Mouse (Mus musculus): ENCODE data around the gene Csnk1g2.
"Not testable (repeated sequence)": the region's sequence is repeated elsewhere in the genome, so short reads cannot be mapped to it uniquely, and the experiment has no call there.

Csnk1g2 gene

DNA sequence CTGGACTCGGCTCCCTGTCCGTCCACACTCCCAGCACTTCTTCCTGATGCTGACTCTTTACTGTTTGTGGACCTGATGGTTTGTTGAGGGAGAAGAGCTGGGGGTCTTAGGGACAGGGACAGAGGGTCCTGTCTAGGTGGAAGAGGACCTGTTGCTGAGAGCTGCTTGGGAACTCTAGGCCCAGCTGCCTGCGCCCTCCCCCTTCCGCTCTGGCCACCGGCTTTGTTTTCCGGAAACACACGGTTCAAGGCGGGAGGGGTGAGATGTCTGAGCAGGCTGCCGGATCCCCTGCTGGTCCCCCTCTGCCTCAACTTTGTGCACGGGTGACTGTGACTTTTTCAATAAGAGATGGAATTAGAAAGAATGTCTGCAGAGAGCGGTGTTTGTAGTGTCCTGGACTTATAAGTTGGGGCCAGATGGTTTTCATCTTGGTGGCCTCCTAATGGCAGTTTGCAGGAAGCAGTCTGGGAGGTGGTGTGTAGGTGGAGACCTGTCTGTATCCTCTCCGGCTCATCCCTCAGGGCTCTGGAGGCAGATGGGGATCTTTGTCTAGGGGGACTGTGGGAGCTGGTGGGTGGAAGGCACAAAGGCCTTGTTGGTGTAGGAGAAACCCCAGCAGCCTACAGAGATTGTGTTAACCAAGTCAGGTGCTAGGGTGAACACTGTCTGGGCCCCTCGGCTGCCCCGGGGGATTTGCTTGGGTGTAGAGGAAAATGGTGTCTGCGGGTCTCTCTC lies 986 bp downstream of the Csnk1g2 start:
- DNase-seq: peak; percentile 73 to 75

DNA sequence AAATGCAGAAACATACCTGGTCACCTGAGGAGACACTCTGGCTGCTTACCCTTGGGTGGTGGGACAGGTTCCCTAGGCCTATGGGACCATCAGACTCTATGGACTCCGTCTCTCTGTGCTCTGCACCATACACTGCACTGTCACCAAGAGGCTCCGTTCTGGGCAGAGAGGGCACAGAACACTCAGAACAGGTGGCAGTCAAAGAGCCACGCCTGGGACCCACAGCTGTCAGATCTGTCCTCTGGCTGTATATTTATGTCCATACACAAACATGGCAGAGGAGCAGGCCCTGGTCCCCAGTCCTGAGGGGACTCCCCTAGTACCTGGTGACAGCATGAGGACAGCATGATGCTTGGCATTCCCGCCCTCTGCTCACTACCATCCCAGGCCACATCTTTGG lies 3.1 kb downstream of the Csnk1g2 start:
- no peak for DNase-seq

DNA sequence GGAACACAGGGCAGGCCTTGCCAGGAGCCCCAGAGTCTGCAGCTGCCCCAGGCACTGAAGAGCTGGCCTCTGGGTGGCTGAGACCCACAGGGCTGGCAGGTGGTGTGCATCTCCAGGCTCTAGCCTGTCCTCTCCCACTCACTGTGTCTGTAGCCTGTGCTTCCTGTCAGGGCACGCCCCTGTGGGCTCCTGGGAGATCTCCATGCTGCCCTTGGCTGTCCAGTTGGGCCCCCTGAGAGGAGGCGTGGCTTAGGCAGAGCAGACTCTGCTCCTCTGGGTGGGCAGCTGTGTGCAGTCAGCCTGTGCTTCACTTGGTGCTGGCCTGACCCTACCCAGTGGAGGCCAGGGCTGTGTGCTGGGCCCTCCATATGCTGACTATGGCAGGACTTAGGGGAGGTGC lies 5.0 kb downstream of the Csnk1g2 start:
- DNase-seq: no peak

DNA sequence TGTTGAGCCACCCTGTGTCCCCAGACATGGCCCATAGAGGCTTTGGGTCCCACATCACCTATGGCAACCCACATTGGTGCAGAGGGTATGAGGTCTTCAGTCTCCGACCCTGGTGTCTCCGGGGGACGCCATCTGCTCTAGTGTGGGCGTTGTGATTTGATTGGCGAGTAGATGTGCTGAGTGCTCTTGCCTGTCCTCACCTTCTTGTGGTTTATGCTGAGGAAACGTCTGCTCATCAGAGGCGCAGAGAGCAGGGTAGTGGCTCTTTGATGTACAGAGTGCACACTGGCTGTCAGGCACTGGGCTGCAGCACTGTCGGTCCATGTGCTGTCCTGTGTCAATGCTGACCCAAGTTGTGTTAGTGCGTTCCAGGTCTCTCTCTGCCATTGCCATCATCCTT lies 6.3 kb downstream of the Csnk1g2 start:
- no peak for DNase-seq

DNA sequence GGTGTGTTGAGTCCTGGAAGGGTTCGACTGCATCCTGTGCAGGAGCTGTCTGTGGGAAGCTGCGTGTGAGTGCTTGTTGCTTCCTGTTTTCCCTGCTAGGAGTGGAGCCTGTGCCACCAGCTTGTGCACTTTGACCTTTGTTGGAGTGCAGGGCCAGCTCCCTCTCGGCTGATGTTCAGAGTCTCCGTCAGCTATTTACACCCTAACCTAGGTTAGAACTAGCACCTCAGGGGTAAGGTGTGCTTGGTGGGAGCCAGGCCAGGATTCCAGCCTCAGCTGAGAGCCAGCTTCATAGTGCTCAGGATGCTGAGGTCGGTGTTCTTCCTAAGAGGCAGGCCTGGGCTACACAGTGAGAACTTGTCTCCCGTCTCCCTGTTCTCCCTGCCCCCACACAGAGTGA lies 12.7 kb downstream of the Csnk1g2 start:
- no peak for DNase-seq

DNA sequence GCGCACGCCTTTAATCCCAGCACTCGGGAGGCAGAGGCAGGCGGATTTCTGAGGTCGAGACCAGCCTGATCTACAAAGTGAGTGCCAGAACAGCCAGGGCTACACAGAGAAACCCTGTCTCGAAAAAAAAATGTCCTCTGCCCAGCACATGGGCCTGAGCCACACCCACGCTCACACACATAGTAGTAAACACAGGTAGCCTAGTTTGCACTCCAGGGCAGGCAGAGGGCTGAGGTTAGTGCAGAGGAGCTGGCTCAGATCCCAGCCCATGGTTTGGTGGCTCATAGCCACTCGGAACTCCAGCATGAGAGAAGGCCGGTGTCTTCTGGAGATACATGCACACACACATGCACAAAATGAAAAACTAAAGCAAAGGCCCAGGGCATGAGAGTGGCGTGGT lies 24.3 kb downstream of the Csnk1g2 start:
- DNase-seq: no peak

DNA sequence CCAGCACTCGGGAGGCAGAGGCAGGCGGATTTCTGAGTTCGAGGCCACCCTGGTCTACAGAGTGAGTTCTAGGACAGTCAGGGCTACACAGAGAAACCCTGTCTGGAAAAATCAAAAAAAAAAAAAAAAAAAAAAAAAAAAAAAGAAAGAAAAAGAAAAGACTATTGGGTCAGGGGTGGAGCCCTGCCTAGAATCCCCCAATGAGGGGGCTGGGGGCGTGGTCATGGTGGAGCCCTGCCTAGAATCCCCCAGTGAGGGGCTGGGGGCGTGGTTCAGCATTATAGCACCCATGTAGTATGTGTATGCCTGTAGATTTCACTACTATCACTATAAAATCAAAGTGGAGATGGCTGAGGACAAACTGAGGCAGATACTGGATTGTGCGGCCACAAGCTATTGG lies 27.3 kb downstream of the Csnk1g2 start:
- DNase-seq: not testable (repeated sequence)

DNA sequence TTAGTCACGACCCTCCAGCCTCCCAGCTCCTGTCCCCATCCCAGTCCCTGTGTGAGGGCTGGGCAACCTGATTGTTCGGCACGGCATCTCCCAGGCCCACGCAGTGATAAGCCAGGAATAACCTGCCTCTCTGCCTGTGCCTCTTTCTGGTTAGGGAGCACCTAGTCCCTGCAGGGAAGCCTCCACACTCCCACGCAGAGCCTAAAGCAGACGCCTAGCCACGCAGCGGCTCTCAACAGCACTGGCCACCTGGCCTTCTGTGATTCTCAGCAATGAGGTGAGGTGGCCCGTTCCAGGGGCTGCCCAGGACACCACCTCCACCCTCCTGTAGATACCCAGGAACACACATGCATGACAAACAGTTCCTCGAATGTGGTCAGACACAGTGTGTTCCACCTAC lies 27.8 kb downstream of the Csnk1g2 start:
- DNase-seq: no peak

DNA sequence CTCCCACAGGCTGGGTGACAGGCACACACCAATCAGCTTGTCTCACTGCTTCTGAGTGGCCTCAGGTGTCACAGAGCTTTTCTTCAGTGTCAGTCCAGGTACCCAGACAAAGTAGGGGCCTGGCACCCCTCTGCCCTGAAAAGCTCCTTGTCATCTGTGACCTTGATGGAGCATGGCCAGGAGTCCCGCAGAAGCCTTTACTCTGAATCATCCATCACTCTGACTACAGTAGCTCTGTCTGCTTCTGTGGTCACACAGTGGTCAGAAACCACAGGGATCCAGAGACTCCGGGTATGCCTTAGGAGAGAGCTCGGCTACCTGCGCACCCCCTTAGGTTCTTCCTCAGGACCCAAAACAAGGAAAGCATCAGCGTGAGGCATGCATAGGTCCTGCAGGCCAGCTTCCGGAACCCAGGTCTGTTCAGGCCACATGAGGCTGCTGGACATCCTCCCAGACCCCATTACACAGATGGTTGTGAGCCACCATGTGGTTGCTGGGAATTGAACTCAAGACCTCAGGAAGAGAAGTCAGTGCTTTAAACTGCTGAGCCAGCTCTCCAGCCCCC lies 30.6 kb downstream of the Csnk1g2 start:
- no peak for DNase-seq

DNA sequence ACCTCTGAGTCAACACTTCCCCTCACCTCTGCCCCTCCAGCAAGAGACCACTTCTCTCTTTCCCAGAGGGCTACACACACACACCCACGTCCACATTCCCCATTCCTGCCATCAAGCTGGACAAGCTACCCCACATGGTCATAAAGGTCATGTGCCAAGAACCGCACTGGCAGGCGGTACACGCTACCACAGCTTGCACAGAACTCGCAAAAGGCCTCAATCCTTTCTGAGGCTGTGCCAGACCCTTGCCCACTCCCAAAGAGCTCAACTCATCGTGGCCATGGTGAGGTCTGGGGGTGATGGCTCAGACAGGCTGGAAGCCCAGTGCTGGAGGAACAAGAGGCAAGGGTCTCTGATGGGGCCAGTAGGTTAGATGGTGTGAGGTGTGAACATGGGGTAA lies 32.2 kb downstream of the Csnk1g2 start:
- no peak for DNase-seq

DNA sequence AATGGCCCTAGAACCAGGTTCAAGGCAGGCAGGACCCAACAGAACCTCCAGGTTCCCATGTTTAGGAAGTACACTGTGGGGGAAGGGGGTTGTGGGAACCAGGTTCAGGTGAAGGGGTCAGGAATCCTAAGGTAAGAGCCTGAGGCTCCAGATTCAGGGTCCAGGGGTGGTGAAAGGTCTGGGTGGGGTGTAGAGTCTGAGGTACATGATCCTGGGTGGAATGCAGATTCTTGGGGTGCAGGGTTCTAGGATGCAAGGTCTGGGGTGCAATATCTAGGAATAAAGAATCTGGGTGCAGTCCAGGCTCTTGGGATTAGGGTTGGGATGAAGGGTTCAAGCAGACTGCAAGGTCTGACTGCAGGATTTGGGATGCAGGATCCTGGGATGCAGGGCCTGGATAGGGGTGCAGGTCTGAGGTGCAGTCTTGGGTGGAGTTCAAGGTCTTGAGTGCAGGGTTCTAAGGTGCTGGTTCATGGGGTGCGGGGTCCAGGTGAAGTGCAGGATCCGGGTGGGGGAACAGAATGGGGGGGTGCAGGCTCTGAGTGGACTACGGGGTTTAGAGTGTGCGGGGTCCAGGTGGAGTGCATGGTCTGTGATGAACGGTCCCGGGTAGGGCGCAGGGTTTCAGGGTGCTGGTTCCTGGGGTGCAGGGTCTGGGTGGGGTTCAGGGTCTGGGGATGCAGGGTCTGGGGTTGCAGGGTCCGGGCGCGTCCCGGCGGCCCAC lies 32.9 kb downstream of the Csnk1g2 start:
- DNase-seq: no peak

DNA sequence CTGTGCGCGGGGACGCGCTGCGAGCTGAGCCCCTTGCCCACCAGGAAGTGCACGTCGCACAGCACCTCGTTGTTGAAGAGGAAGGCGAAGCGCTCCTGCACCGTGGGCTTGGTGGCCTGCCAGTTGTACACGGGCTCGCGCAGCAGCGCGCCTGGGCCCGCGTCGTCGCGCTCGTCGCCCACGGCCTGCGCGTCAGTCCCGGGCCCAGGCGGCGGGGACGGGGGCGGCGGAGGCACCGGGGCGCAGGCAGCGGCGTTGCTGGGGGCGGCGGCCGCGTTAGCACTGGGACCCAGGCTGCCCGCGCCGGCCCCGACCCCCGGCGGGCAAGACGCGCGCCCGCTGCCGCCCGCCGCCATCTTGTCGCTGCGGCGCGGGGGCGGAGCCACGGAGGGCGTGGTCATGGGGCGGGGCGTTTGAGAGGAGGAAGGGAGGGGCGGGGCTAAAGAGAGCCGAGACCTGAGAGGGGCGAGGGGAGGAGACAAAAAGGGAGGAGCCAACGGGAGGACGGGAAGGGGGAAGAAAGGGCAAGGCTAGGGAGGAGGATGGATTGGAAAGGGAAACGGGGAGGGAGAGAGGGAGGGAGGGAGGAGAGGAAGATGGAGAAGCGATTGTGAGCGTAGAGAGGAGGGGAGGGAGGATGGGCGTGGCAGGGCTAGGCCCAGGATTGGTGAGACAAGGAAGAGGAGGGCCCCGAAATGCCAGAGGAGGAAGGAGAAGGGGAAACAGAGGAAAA lies 33.7 kb downstream of the Csnk1g2 start:
- DNase-seq: peak; percentile 95 to 97

DNA sequence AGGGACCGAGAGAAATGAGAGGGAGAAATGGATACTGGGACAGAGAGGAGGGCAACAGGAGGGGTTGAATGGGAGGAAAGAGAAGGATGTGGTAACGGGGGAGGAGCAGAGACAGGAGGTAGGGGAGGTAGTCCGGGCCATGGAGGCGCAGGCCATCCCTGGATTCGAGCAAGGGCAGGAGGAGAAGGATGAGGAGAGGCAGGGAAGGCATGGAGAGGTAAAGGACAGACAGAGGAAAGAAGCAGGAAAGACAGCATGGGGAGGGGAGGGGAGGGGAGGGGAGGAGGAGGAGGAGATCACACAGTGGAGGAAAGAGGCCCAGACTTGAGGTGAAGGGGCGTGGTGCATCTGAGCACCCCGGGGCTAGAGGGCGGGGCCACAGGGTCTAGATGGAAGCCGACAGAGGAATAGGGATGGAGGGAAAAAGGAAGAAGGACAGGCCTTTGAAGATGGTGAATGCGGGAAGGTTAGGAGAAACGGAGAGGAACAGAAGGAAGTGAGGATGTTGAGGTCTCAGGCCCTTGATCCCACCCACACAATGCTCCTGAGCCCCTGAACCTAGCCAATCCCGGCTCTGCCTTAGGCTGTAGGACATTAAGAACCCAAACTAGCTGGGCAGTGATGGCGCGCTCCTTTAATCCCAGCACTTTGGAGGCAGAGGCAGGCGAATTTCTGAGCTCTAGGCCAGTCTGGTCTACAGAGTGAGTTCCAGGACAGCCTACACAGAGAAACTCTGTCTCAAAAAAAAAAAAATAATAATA lies 34.4 kb downstream of the Csnk1g2 start, which contains the start of gene Btbd2:
Gene Btbd2, minus strand, starts transcription at position 209 of the 761 bp plus-strand sequence.
- DNase-seq: peak; percentile 35 to 53

DNA sequence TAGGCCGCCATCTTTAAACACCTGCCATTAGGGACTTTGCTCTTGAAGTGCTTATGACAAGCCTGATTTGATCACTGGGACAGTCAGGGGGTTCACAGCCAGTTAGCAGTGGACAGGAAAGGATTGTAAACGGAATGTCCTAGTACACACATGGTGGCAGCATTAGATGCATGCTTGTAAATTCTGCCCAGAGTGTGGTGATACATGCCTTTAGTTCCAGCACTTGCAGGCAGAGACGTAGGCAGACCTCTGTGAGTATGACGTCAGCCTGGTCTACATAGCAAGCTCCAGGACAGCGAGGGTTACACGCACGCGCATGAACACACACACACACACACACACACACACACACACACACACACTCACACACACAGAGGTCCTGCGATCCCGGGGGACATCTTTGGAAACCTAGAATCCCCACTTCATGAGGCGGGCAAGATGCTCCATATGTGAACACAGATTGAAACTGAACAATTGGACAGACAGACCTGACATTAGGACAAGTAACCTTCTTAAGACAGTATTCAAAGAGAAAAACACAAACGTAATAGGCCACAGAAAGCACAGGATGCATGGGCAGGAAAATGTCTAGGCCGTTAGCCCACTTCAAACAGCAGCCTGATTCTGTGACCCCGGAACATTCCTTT lies 35.7 kb downstream of the Csnk1g2 start:
- no peak for DNase-seq

DNA sequence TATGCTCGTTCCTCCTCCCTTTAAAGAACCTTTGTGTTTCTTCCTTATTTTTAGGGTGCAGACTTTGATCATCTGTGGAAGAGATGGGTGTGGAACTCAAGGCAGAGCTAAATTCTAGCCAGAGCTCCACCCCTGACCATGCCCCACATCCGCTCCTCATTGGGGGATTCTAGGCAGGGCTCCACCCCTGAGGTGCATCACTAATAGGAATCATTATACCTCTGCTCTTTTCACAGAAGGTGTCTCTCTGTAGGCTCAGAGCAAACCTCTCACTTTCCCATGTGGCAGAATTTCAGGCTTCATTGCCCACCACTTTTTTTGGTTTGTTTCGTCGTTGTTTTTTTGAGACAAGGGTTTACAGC lies 36.2 kb downstream of the Csnk1g2 start:
- peak in 1 of 2 experiments; percentile 43 for DNase-seq

DNA sequence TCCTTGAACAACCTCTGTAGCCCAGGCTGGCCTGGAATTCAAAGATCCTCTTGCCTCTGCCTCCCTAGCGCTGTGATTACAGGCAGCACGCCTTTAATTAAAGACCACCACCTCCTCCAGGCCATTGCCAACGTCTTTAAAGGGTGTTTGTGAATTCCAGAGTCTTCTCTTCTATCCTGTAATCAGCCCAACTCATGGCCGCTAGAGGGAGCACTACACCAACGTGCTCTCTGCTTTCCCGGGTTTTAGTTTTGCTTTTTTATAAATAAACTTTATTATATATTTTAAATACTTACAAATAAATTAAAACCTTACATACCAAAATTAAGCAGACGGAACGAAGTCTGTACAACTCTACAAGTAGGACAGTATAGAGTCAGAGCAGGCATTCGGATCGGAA lies 36.6 kb downstream of the Csnk1g2 start:
- DNase-seq: peak; percentile 68 to 75

DNA sequence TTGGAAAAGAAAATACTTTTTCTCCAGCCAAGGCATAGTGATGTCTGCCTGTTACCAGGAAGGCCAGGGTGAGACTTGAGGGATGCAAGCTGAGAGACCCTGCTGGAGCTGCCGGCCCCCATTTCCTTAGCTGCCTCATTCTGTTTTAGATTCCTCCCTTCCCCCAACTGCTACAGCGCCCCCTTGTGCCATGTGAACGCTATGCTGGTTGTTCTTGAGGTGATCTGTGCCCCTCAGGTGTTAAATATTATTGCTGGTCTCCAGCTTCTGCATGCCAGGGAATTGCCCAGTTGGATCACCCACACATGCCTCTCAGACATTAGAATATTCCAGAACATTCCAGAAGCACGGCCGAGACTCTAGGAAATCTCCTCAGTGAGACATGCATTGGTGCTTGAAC lies 38.5 kb downstream of the Csnk1g2 start:
- DNase-seq: peak; percentile 55 to 70

DNA sequence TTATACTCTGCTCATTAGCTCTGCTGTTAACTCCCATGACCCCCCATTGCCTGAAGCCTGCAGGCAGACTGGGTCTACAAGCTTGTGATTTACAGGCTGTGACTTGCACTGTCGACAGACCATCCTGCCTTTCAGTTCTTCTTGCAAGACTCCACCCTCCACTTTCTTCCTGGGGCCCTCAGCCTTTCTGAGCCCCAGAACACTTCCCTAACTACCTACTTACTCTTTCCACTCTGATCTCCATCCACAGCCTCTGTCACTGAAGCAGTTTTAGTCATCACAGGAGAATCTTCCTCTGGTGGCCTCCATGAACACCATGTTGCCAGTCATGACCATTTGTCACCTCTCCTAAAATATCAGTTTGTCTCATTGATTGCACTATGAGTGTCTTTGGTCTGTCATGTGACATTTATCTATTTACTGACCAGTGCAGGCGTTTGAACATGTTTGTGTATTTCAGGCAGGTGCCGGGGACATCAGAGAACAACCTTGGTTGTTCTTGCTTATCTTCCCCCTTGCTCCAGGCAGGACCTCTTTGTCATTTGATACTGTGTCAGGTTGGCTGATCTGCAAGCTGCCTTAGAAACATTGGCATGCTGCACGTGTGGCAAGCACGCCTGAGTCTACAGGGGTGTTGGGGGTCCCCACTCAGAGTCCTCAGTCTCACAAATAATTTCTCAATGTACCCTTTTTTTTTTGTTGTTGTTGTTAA lies 41.0 kb downstream of the Csnk1g2 start:
- DNase-seq: peak in 1 of 2 experiments; percentile 28

DNA sequence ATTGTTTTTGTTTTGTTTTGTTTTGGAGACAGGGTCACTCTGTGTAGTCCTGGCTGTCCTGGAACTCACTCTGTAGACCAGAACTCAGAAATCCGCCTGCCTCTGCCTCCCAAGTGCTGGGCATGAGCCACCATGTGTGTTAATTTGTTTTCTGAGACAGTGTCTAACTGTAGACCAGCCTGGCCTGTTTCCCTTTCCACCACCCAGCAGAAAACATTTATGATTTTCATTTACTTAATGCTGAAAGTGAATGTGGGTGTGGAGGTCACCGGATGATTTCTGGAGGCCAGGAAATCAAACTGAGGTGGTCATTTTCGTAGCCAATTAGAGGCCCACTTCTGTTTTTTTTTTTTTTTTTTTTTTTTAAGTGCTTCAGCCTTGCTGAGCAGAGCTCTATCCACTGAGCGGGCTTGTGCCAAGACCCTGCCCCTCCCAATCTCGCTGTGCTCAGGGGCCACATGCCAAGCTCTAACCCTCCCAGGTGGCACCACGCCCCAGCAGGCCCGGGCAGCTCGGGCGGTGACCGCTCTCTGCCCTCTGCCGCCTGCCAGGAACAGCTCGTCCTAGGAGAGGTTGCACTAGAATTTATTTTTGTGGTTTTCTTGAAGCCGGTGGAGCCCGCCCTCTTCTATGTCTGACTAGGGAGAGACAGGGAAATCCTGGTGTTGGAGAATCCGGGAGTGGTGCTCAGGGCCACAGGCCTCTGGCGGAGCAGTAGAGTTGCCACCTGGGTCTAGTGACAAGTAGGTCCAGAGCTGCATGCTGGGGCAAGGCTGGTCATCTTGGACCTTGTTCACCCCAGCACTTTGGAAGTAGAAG lies 41.8 kb downstream of the Csnk1g2 start:
- DNase-seq: peak; percentile 97 to 98

DNA sequence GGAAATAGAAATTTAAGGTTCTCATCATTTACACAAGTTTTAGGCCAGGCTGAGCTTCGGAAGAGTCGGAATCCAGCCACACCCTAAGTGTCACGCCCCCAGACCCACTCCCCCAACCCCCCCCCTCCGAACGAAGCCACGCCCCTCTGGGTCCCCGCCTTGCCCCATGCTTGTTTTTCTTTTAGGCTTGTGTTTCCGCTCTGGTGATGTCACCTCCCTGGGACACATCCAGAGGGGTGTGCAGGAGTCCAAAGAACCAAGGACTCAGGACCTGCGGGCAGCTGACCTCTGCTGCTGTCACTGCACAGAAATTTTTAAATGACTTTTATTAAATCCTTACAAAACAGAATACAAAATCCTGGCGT lies 42.4 kb downstream of the Csnk1g2 start:
- DNase-seq: peak; percentile 85 to 91

DNA sequence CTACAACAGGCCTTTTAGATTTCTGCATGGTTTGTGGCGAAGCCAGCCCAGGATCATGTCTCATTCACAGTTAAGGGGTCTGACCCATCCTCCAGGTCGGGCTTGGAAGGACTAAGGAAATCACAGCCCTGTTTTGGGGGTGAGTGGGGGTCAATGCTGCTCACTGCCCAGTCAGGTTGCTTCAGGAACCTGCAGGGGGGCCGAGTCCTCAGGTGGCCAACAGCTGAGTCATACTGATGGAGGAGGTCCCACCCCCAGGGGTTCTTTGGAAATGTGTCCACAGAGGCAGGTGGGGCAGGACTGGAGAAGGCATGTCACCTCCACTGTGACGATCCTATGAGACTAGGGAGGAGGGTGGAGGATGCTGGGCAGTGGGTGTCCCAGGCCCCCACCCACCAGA lies 42.8 kb downstream of the Csnk1g2 start:
- peak; percentile 64 to 75 for DNase-seq
